Mouse (Mus musculus) urinary bladder, postnatal 10 days (tissue): Measurements from ENCODE around the gene Atpaf2.
"Not testable (repeated sequence)": the region's sequence is repeated elsewhere in the genome, so short reads cannot be mapped to it uniquely, and the experiment has no call there.

Experiments
- DNase-seq: peaks from one replicate; pipeline ENCODE4 v3.0.0; 2022; ENCODE audit warnings: low spot score

The Atpaf2 gene

GRCm38 (mm10) chr11:60417717-60418472 is at the start of gene Atpaf2:
Atpaf2 (minus strand) TSS chr11:60418457.
- DNase-seq, result no peak

- no peak for DNase-seq
Measured at GRCm38 (mm10) chr11:60465943-60466380, 47.7 kb upstream of the Atpaf2 start.

GRCm38 (mm10) chr11:60457973-60458372 is 39.7 kb upstream of the Atpaf2 start:
- DNase-seq, result no peak

GRCm38 (mm10) chr11:60454745-60455087 is 36.5 kb upstream of the Atpaf2 start:
- no peak for DNase-seq

- DNase-seq, result peak; percentile 65
Measured at GRCm38 (mm10) chr11:60454080-60454744, 36.0 kb upstream of the Atpaf2 start, which contains the start of gene Drg2. Drg2 (plus strand) TSS chr11:60454591.

GRCm38 (mm10) chr11:60444007-60444406 is 25.8 kb upstream of the Atpaf2 start:
- DNase-seq, result no peak

GRCm38 (mm10) chr11:60442896-60443295 is 24.6 kb upstream of the Atpaf2 start:
- no peak for DNase-seq

- DNase-seq, result no peak
Measured at GRCm38 (mm10) chr11:60440176-60440575, 21.9 kb upstream of the Atpaf2 start.

GRCm38 (mm10) chr11:60439621-60440020 is 21.4 kb upstream of the Atpaf2 start:
- DNase-seq, result not testable (repeated sequence)

- no peak for DNase-seq
Measured at GRCm38 (mm10) chr11:60436618-60437017, 18.4 kb upstream of the Atpaf2 start.

- no peak for DNase-seq
Measured at GRCm38 (mm10) chr11:60435133-60435532, 16.9 kb upstream of the Atpaf2 start.

GRCm38 (mm10) chr11:60433501-60433900 is 15.2 kb upstream of the Atpaf2 start:
- no peak for DNase-seq

GRCm38 (mm10) chr11:60427628-60428027 is 9.4 kb upstream of the Atpaf2 start:
- no peak for DNase-seq

GRCm38 (mm10) chr11:60426417-60426816 is 8.2 kb upstream of the Atpaf2 start:
- DNase-seq, result no peak

- no peak for DNase-seq
Measured at GRCm38 (mm10) chr11:60423006-60423405, 4.7 kb upstream of the Atpaf2 start.

GRCm38 (mm10) chr11:60422046-60422668 is 3.9 kb upstream of the Atpaf2 start:
- DNase-seq, result no peak

- DNase-seq, result no peak
Measured at GRCm38 (mm10) chr11:60418473-60418803, 181 bp upstream of the Atpaf2 start.

GRCm38 (mm10) chr11:60416963-60417716 is 1.1 kb downstream of the Atpaf2 start, which contains the start of gene Gid4:
Gid4 (plus strand) TSS chr11:60417145.
- DNase-seq, result peak; percentile 93

GRCm38 (mm10) chr11:60416590-60416962 is 1.7 kb downstream of the Atpaf2 start:
- DNase-seq, result peak; percentile 18

- DNase-seq, result no peak
Measured at GRCm38 (mm10) chr11:60412921-60413320, 5.3 kb downstream of the Atpaf2 start.

GRCm38 (mm10) chr11:60412173-60412572 is 6.1 kb downstream of the Atpaf2 start:
- DNase-seq, result no peak

- no peak for DNase-seq
Measured at GRCm38 (mm10) chr11:60406606-60407005, 11.7 kb downstream of the Atpaf2 start.
